Comparison of ENCODE assay signal across 1 mouse cellular context in the genomic region with DNA sequence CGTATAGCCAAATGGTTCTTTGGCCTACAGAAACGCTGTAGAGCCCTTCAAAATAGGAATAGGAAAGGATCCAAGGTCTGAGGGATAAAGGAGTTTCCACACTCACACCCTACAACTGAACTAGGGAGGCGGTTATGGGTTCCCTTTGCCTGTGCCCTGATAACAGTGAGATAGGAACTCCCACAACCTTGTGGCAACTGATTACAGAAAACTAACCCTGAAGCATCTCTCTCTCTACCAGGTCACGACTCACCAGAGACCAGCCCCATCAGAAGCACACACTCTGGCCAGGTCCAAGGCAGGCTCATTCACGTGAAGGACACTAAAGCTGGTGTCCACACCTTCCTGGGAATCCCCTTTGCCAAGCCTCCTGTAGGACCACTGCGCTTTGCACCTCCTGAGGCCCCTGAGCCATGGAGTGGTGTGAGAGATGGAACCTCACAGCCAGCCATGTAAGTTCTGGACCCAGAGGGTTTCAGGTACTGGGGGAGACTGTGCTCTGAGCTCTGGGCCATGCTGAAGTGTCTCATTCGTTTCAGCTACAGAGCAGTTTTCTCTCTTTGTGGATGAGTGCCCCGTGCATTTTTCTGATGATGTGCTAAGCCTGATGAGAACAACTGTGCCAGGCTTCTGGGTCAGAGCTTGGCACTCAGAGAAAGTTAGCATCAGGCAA.
TF ChIP-seq lines count a peak whose summit lies in the region.

No protein-coding gene starts in this region.

TF ChIP-seq in MEL, 35 proteins besides CTCF, POLR2A, EP300 and RAD21 (continued from another document):
- TF ChIP-seq MYC (IDR thresholded peaks at IDR 0.05; ENCODE audit: low read depth, low read length) = peak; percentile 82; the same call in 1 of the 2 replicates
- TF ChIP-seq E2F4 (IDR thresholded peaks at IDR 0.05; ENCODE audit: borderline replicate concordance, low read depth, low read length) = no peak
- peak; percentile 75 for TF ChIP-seq MAX (IDR thresholded peaks at IDR 0.05; ENCODE audit: low read length)
- no peak for TF ChIP-seq ZC3H11A (IDR thresholded peaks at IDR 0.05; ENCODE audit: low read depth, low read length)
- no peak; the same call in 1 of the 2 replicates for TF ChIP-seq POLR2AphosphoS5 (IDR thresholded peaks at IDR 0.05; ENCODE audit: borderline replicate concordance, low read depth, low read length)
- TF ChIP-seq MEF2A (IDR thresholded peaks at IDR 0.05; ENCODE audit: extremely low read depth, insufficient replicate concordance, low read depth, low read length, poor library complexity, severe bottlenecking) = 0 out of 2 replicates have a peak, but pooled peaks have one; percentile 46
- peak; percentile 88 for TF ChIP-seq TBP (IDR thresholded peaks at IDR 0.05; ENCODE audit: low read depth, low read length)
- no peak for TF ChIP-seq USF2 (IDR thresholded peaks at IDR 0.05; ENCODE audit: borderline replicate concordance in 1 of 2, insufficient read depth in 1 of 2, low read depth in 1 of 2, low read length in 2 of 2)
- TF ChIP-seq TCF12 (IDR thresholded peaks at IDR 0.05; ENCODE audit: low read depth, low read length) = peak; percentile 99
- TF ChIP-seq GATA1 (IDR thresholded peaks at IDR 0.05; ENCODE audit: low read depth, low read length) = peak; percentile 99
- TF ChIP-seq MAFK (IDR thresholded peaks at IDR 0.05; ENCODE audit: borderline replicate concordance, low read depth, low read length) = peak; percentile 80; the same call in 1 of the 2 replicates
- TF ChIP-seq MAZ (IDR thresholded peaks at IDR 0.05; ENCODE audit: low read depth, low read length) = peak; percentile 83
- no peak; the same call in 1 of the 2 replicates for TF ChIP-seq CHD2 (IDR thresholded peaks at IDR 0.05; ENCODE audit: low read length)
- TF ChIP-seq POLR2AphosphoS2 (IDR thresholded peaks at IDR 0.05; ENCODE audit: low read length) = peak; percentile 77
- no peak; the same call in 1 of the 2 replicates for TF ChIP-seq NELFE (IDR thresholded peaks at IDR 0.05; ENCODE audit: low read depth, low read length)
- TF ChIP-seq ZMIZ1 (IDR thresholded peaks at IDR 0.05; ENCODE audit: low read depth, low read length) = peak; percentile 86
- peak; percentile 99 for TF ChIP-seq MYB (IDR thresholded peaks at IDR 0.05; ENCODE audit: low read depth, low read length)
- TF ChIP-seq TAL1 (IDR thresholded peaks at IDR 0.05; ENCODE audit: low read length) = peak; percentile 94
- TF ChIP-seq ELF1 (IDR thresholded peaks at IDR 0.05; ENCODE audit: low read depth, low read length) = 0 out of 2 replicates have a peak, but pooled peaks have one; percentile 17
- no peak for TF ChIP-seq SMC3 (IDR thresholded peaks at IDR 0.05; ENCODE audit: low read depth, low read length)
- TF ChIP-seq MXI1 (IDR thresholded peaks at IDR 0.05; ENCODE audit: low read depth, low read length) = no peak; the same call in 1 of the 2 replicates
- no peak for TF ChIP-seq USF1 (IDR thresholded peaks at IDR 0.05; ENCODE audit: low read depth, low read length)
- peak; percentile 88; the same call in 1 of the 2 replicates for TF ChIP-seq CHD1 (IDR thresholded peaks at IDR 0.05; ENCODE audit: low read depth, low read length)
- TF ChIP-seq UBTF (IDR thresholded peaks at IDR 0.05; ENCODE audit: borderline replicate concordance, insufficient read depth, low read depth, low read length) = no peak
- TF ChIP-seq NRF1 (IDR thresholded peaks at IDR 0.05; ENCODE audit: insufficient read depth, low read depth, low read length, poor library complexity, severe bottlenecking) = no peak
- peak; percentile 95 for TF ChIP-seq RCOR1 (IDR thresholded peaks at IDR 0.05; ENCODE audit: low read depth, low read length)
